Mouse (Mus musculus) cortical plate, adult 2 months (tissue): Measurements from ENCODE around the gene Olfr90.

ENCODE experiments used
- CTCF ChIP-seq: fragments of 200-500 bp; IDR thresholded peaks from 2 replicates; pipeline ENCODE4 v1.5.1; 2011; ENCODE audit warnings: mild to moderate bottlenecking, control low read depth, low read length; ENCODE audit not compliant: insufficient read depth; ENCODE audit errors: extremely low read depth
- POLR2A ChIP-seq: fragments of 200-500 bp; IDR thresholded peaks from 2 replicates; pipeline ENCODE4 v1.6.1; 2011; ENCODE audit warnings: mild to moderate bottlenecking, low read length, control low read depth; ENCODE audit not compliant: insufficient read depth; ENCODE audit errors: extremely low read depth

GRCm38 (mm10) chr17:37044651-37045244 is 43.6 kb downstream of the Olfr90 start:
- TF ChIP-seq CTCF (no peak), POLR2A (no peak)
